Mouse (Mus musculus): Measurements from ENCODE around the gene Rrp1b.

GRCm38 (mm10) chr17:32046541-32046940, 10.6 kb downstream of the Rrp1b start:
- no peak for TF ChIP-seq CTCF (IDR thresholded peaks at IDR 0.05; ENCODE audit: low read depth)
- no peak for TF ChIP-seq EP300 (IDR thresholded peaks at IDR 0.05; ENCODE audit: low read depth)
